Mouse (Mus musculus) spleen, adult 10 weeks (tissue): ENCODE results near the gene Hist2h2be. TPM values are rescaled to one million over a fixed set of nuclear protein-coding genes. Genes with fewer than 3 reads are reported as not detected.

Experiments
- polyA plus RNA-seq: library from polyadenylated mRNA; stranded (reverse); fragments of 350-450 nt; fragmentation: Illumina TruSeq; extraction: RNeasy Lipid Tissue Mini Kit (QIAGEN cat#74804); gene quantifications from one replicate; pipeline ENCODE4 v1.2.3, GENCODE M21; 2015; ENCODE audit warnings: low replicate concordance; ENCODE audit not compliant: insufficient read depth

Hist2h2be gene
- polyA plus RNA-seq, 1 experiment from 2014 or later: 21.3 TPM

Other genes starting within 250 kb of the Hist2h2be start
- gene Plekho1, start 225.1 kb upstream of the Hist2h2be start, polyA plus RNA-seq: 109 TPM
- gene Vps45, start 162.7 kb upstream of the Hist2h2be start, polyA plus RNA-seq: 36.0 TPM
- 20.5 TPM for gene Otud7b, start 116.6 kb upstream of the Hist2h2be start, polyA plus RNA-seq
- gene Mtmr11, start 59.1 kb upstream of the Hist2h2be start, polyA plus RNA-seq: 3.9 TPM
- gene Sf3b4, start 48.8 kb upstream of the Hist2h2be start, polyA plus RNA-seq: 29.1 TPM
- gene Sv2a, start 40.0 kb upstream of the Hist2h2be start, polyA plus RNA-seq: 2.7 TPM
- gene Bola1, start 1.4 kb upstream of the Hist2h2be start, polyA plus RNA-seq: 1.8 TPM
- not detected for gene Hist2h2ab, start 1.3 kb upstream of the Hist2h2be start, polyA plus RNA-seq
- not detected for gene Hist2h2ac, start 239 bp upstream of the Hist2h2be start, polyA plus RNA-seq
- gene Hist2h3c2, start 18.0 kb downstream of the Hist2h2be start, polyA plus RNA-seq: 0.76 TPM
- gene Hist2h2aa2, start 19.2 kb downstream of the Hist2h2be start, polyA plus RNA-seq: not detected
- not detected for gene Hist2h2aa1, start 24.4 kb downstream of the Hist2h2be start, polyA plus RNA-seq
- 3.5 TPM for gene Hist2h3c1, start 25.6 kb downstream of the Hist2h2be start, polyA plus RNA-seq
- 2.3 TPM for gene Hist2h4, start 42.2 kb downstream of the Hist2h2be start, polyA plus RNA-seq
- gene Hist2h3b, start 47.5 kb downstream of the Hist2h2be start, polyA plus RNA-seq: not detected
- not detected for gene Hist2h2bb, start 48.6 kb downstream of the Hist2h2be start, polyA plus RNA-seq
- gene Fcgr1, start 72.8 kb downstream of the Hist2h2be start, polyA plus RNA-seq: 7.4 TPM
- gene BC107364, start 231.2 kb downstream of the Hist2h2be start, polyA plus RNA-seq: not detected